Mouse (Mus musculus) hindbrain, embryonic 12.5 days (tissue): ENCODE measurements at regions not wholly inside any gene's neighbourhood (a gene's known extent, or its start where the extent isn't known, plus 50 kb on each side); places are given as distances from the start of the nearest gene placed in this dataset.

Experiments used
- ATAC-seq: fragments of 200-750 bp; cut with Nextera tagmentation; 2 replicates; pipeline ENCODE4 v1.8.0; 2017; ENCODE audit warnings: moderate TSS enrichment; ENCODE audit not compliant: low FRiP score
- H3K27ac ChIP-seq: fragments of 300-500 bp; sonication (generic); 2 replicates; pipeline ENCODE4 v1.5.1; 2016; ENCODE audit warnings: mild to moderate bottlenecking
- H3K27me3 ChIP-seq: fragments of 300-500 bp; sonication (generic); 2 replicates; pipeline ENCODE4 v1.6.1; 2016; ENCODE audit warnings: mild to moderate bottlenecking
- H3K36me3 ChIP-seq: fragments of 300-500 bp; sonication (generic); 2 replicates; pipeline ENCODE4 v1.6.1; 2016; ENCODE audit warnings: mild to moderate bottlenecking
- H3K4me1 ChIP-seq: fragments of 300-500 bp; sonication (generic); 2 replicates; pipeline ENCODE4 v1.6.1; 2016
- H3K4me2 ChIP-seq: fragments of 300-500 bp; sonication (generic); replicated peaks from 2 replicates; pipeline ENCODE4 v1.6.1; 2016; ENCODE audit warnings: mild to moderate bottlenecking
- H3K4me3 ChIP-seq: fragments of 300-500 bp; sonication (generic); 2 replicates; pipeline ENCODE4 v1.5.1; 2016; ENCODE audit warnings: mild to moderate bottlenecking
- H3K9ac ChIP-seq: fragments of 300-500 bp; sonication (generic); 2 replicates; pipeline ENCODE4 v1.6.1; 2016; ENCODE audit warnings: mild to moderate bottlenecking, moderate library complexity
- H3K9me3 ChIP-seq: fragments of 300-500 bp; sonication (generic); replicated peaks from 2 replicates; pipeline ENCODE4 v1.6.1; 2016; ENCODE audit warnings: mild to moderate bottlenecking
- WGBS: fragments of 180-500 bp; shearing (Covaris S2); methylation state at CpG from one replicate; pipeline ENCODE4 v1.1.7; 2016; 5-methylcytosine and 5-hydroxymethylcytosine counted together

DNA sequence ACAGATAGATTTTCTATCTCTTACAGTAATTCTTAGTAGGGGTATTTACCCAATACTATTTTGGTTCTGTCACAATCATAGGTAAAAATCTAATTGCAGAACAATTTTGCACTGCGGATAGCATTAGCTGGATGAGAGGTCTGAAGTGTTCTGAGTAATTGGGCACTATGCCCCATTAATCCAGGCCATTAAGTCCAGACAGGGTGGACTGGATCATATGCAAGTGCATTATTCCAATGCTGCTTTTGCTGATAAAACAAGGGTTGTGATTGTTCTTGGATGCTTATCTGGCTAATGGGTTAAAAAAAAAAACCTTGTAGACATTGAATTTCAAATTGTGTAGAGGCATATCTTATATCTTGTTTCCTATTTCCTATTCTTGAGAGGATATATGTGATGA is 1732.6 kb upstream of the Gm6569 start:
- no peak for ATAC-seq
- H3K4me2 ChIP-seq = no peak overlapping the region
- no peak overlapping the region for H3K4me3 ChIP-seq
- no peaks in the 10 kb centered on the region for H3K27me3 ChIP-seq
- H3K9me3 ChIP-seq = no peaks in the 10 kb centered on the region
- H3K36me3 ChIP-seq = no peaks in the 10 kb centered on the region
- WGBS = 81% methylated on average over 1 of the region's 1 CpGs
- no peak overlapping the region for H3K9ac ChIP-seq
- H3K4me1 ChIP-seq = no peaks in the 10 kb centered on the region
- no peak overlapping the region for H3K27ac ChIP-seq

DNA sequence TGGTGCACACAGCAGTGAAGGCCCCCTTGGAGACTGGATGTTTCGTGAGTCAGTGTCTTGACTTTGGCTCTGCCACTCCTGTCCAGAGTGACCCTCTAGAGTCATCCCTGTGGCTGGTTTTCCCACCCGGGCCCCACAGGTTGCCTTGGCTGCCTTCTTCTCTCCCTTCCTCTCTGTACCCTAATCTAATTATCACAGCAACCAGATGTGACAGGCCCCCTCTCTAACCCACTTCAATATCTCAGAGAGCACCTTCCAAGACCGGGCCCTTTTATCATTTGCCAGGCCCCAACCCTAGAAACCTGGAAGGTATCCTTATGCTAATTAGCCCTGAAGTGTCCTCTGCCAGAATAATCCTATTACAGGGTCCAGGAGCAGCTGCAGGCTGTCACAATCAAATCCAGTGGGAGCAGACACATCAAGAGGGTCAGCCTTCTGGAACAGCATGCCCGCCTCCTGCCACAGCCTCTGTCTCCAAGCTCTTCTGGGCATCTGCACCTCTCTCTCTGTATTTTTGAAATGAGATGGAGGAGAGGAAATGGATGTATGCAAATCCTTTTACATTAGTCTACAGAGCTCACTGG is 1728.4 kb upstream of the Gm6569 start:
- 51% methylated on average over 4 of the region's 4 CpGs for WGBS
- H3K36me3 ChIP-seq = no peaks in the 10 kb centered on the region

DNA sequence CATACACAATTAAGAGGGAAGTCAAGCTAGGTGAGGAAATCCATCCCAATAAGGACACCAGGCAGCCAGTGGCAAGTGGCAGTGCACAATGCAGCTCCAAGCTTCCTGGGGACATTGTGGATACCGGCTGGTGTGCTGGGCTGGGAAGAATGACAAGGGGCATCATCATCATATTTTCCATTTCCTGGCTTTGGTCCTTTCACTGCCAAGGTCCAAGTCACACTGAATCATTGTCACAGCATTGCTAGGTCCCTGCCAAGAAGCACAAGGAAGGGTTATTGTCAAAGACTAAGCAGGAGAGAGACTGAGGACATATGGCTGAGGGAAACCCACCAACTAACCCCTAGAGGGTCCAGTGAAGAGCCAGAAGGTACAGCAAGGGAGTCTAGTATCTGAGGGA is 1723.8 kb upstream of the Gm6569 start:
- WGBS = 89% methylated on average over 1 of the region's 1 CpGs

More for the DNA sequence above, 1728.4 kb upstream of the Gm6569 start:
- Histone ChIP-seq H3K4me2 (no peak overlapping the region), H3K27me3 (no peaks in the 10 kb centered on the region), H3K27ac (0 out of 2 replicates have a peak overlapping the region, but pooled peaks have one; percentile 1), H3K4me3 (no peak overlapping the region), H3K9me3 (no peaks in the 10 kb centered on the region), H3K4me1 (no peaks in the 10 kb centered on the region), H3K9ac (no peak overlapping the region)
- peak; percentile 80 for ATAC-seq

DNA sequence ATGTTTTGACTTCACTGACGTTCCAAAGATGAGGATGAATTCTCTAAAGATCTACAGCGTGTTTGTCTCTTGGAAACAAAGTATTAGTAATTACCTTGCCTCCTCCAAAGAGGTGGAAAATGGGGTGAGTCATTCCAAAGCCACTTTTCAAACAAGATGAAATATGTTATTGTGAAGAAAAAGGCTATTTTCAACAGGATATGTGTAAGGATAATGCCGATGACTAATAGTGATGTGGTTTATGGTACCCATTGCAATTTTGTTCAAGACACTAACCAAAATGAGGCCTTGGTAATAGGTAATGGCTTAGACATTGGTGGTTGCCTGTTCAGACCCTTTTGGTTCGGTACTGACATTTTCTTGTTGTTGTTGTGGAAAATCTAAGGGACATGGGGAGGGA is 1717.6 kb upstream of the Gm6569 start:
- ATAC-seq = no peak

More for the DNA sequence above, 1723.8 kb upstream of the Gm6569 start:
- Histone ChIP-seq H3K9ac (no peak overlapping the region), H3K4me1 (no peaks in the 10 kb centered on the region), H3K36me3 (no peaks in the 10 kb centered on the region), H3K27ac (no peak overlapping the region), H3K4me2 (no peak overlapping the region), H3K9me3 (no peaks in the 10 kb centered on the region), H3K4me3 (no peak overlapping the region), H3K27me3 (no peaks in the 10 kb centered on the region)
- no peak for ATAC-seq

DNA sequence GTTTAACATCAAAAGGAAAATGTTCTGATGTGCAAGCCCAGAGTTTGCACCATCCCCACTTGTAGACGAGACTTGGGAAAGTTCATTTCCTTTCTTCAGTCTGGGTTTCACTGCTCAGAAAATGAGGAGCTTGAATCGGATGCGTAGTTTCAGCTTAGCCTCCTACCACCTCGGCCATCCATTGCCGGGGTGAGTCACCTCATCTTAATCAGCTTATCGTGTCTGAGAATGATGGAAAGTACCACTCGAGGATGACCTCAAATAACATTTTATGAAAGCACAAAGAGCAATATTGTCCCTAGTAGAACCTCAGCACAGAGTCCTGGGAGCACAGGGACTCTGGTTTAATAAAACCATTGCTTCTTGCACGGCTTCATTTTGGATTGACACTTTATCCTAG is 1700.1 kb upstream of the Gm6569 start:
- Histone ChIP-seq H3K9me3 (no peaks in the 10 kb centered on the region), H3K9ac (no peak overlapping the region), H3K27ac (no peak overlapping the region), H3K4me1 (no peaks in the 10 kb centered on the region), H3K27me3 (no peaks in the 10 kb centered on the region), H3K4me2 (no peak overlapping the region), H3K36me3 (no peaks in the 10 kb centered on the region), H3K4me3 (no peak overlapping the region)
- WGBS = 86% methylated on average over 8 of the region's 8 CpGs
- ATAC-seq = no peak

More for the DNA sequence above, 1717.6 kb upstream of the Gm6569 start:
- H3K9me3 ChIP-seq = peaks cover 12% of the 10 kb centered on the region
- 86% methylated on average over 4 of the region's 4 CpGs for WGBS
- no peaks in the 10 kb centered on the region for H3K4me1 ChIP-seq
- H3K4me2 ChIP-seq = no peak overlapping the region
- H3K27ac ChIP-seq = no peak overlapping the region
- H3K4me3 ChIP-seq = no peak overlapping the region
- no peaks in the 10 kb centered on the region for H3K36me3 ChIP-seq
- no peak overlapping the region for H3K9ac ChIP-seq
- H3K27me3 ChIP-seq = no peaks in the 10 kb centered on the region

DNA sequence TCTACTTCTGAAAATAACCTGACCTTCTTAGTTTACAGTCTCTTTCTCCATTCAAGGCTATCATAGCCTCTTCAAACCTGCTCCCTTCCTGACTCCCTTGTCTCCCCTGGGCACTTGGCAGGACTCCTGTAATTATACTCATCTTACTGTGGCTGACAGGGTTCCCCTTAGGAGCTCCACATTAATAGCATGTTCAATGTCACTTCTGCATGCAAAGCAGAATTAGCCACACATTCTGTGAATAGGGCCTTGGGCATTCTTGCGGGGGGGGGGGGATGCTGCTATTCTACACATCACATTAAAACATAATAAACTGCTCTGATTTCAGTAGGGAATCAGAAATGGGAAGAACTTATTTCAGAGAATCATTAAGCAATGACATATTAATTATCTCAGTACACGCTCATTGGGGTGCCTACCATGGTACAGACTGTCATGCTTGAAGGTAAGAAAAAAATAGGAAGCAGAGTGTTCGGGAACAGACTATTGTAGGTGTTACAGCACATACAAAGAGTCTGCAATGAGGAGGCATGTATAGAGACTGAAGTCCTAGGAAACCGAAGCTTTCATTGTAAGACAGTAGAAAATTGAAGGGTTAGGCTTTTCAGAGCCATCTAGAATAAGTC is 1698.3 kb upstream of the Gm6569 start:
- no peak overlapping the region for H3K9ac ChIP-seq
- H3K4me3 ChIP-seq = no peak overlapping the region
- no peaks in the 10 kb centered on the region for H3K9me3 ChIP-seq
- H3K36me3 ChIP-seq = no peaks in the 10 kb centered on the region
- ATAC-seq = peak; percentile 46; the same call in 1 of the 2 replicates
- no peak overlapping the region for H3K4me2 ChIP-seq
- no peak overlapping the region for H3K27ac ChIP-seq
- H3K27me3 ChIP-seq = no peaks in the 10 kb centered on the region
- H3K4me1 ChIP-seq = no peaks in the 10 kb centered on the region
- 72% methylated on average over 4 of the region's 4 CpGs for WGBS

DNA sequence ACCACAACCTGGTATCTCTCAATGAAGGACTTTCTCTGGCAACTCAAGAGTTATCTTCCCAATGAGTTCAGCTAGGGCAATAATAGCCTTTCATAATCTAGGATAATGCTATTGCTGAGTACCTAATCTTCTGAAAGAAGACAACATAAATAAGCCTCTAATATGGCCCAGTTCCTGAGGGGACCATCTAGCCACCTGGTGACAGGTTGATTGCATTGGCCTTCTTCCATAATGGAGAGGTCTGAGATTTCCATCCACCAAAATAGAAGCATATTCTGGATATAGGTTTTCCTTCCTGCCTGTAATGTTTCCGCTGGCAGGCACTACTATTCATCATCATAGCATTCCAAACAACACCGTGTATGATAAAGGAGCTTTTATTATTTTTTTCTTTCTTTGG is 1694.2 kb upstream of the Gm6569 start:
- no peak for ATAC-seq
- Histone ChIP-seq H3K27ac (no peak overlapping the region), H3K9ac (no peak overlapping the region), H3K4me3 (no peak overlapping the region), H3K9me3 (no peaks in the 10 kb centered on the region), H3K4me1 (no peaks in the 10 kb centered on the region), H3K27me3 (no peaks in the 10 kb centered on the region), H3K4me2 (no peak overlapping the region), H3K36me3 (no peaks in the 10 kb centered on the region)
- 86% methylated on average over 2 of the region's 2 CpGs for WGBS

DNA sequence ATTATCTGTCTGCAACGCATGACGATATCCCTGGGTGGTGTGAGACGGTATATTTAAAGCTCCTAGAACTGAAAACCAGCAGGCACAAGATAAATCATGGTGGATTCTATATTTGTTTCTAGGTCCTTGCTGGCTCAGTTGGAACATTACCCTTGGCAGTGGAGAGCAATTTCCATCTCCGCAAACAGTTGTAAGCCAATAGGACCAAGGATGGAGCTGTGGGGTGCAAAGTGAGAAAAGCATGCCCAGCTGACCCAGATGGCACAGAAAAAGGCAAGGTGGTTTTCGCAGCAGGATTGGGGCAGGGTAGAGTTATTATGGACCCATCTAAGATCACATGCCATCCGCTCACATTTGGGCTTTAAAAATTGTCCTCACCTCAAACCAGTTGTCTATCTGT is 1683.8 kb upstream of the Gm6569 start:
- no peaks in the 10 kb centered on the region for H3K36me3 ChIP-seq
- 85% methylated on average over 6 of the region's 6 CpGs for WGBS
- no peaks in the 10 kb centered on the region for H3K4me1 ChIP-seq
- H3K4me2 ChIP-seq = no peak overlapping the region
- H3K9me3 ChIP-seq = no peaks in the 10 kb centered on the region
- no peaks in the 10 kb centered on the region for H3K27me3 ChIP-seq
- no peak overlapping the region for H3K4me3 ChIP-seq
- no peak for ATAC-seq
- H3K27ac ChIP-seq = no peak overlapping the region
- no peak overlapping the region for H3K9ac ChIP-seq

DNA sequence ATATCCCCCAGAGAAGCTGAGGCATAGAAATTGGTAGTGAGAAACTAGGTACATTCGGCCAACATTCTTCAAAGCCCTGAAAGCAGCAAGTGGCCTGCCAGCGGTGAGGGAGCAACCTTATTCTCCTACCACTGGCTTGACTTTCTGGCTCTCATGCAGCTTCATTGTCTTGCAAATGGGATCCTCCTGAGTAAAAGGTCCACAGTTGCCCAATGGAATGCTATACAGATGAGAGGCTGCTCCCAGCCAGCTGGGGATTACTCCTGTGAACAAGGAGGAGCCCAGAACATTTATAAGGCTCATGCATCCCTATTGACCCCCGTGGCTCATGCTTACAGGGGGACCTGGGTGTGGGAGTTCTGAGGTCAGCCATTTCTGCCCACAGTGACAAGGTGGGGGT is 1675.9 kb upstream of the Gm6569 start:
- 54% methylated on average over 3 of the region's 3 CpGs for WGBS
- H3K36me3 ChIP-seq = no peaks in the 10 kb centered on the region
- no peak overlapping the region for H3K27ac ChIP-seq
- H3K4me1 ChIP-seq = no peaks in the 10 kb centered on the region
- no peak overlapping the region for H3K9ac ChIP-seq
- H3K4me3 ChIP-seq = no peak overlapping the region
- no peaks in the 10 kb centered on the region for H3K27me3 ChIP-seq
- ATAC-seq = no peak
- no peak overlapping the region for H3K4me2 ChIP-seq
- H3K9me3 ChIP-seq = no peaks in the 10 kb centered on the region

DNA sequence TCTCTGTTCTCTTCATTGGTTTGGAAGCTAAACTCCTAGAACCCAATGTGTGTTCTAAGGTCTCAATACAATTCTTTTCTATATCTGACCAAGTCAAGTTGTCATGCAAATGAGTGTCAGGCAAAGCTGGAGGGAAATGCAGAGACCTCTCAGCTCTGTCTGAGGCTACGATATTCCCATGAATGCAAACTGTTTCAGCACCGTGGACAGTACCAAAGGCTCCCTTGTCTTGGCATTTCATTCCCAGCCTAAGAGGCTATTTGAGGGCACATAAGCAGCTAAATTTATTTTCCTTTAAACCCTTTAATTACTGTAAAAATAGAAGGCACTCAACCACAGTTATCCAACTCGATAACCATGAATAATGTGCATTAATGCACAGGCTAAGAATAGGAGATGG is 1633.5 kb upstream of the Gm6569 start:
- no peaks in the 10 kb centered on the region for H3K36me3 ChIP-seq
- no peaks in the 10 kb centered on the region for H3K27me3 ChIP-seq
- H3K4me3 ChIP-seq = no peak overlapping the region
- no peak overlapping the region for H3K9ac ChIP-seq
- WGBS = 30% methylated on average over 3 of the region's 3 CpGs
- no peaks in the 10 kb centered on the region for H3K9me3 ChIP-seq
- ATAC-seq = no peak
- no peak overlapping the region for H3K27ac ChIP-seq
- H3K4me1 ChIP-seq = no peaks in the 10 kb centered on the region
- H3K4me2 ChIP-seq = no peak overlapping the region

DNA sequence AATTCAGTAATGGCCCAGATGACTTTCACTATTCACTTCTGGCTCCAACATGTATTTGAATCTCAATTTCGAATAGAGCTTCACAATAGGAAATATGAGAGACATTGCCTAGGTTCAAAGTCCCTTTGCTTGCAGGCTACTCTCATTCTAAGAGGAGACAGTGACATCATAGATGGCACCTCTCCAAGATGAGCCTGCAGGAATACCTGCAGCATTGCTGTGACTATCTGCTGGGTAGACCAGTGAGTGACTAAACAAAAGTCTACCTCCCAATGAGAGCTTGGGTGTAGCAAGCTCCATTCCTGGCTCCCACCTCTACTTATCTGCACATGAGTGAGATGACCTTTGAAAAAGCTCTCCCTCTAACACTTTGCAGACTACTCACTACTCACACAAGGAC is 1632.6 kb upstream of the Gm6569 start:
- Histone ChIP-seq H3K9ac (no peak overlapping the region), H3K27ac (no peak overlapping the region), H3K36me3 (no peaks in the 10 kb centered on the region), H3K27me3 (no peaks in the 10 kb centered on the region), H3K4me3 (no peak overlapping the region), H3K4me2 (no peak overlapping the region), H3K4me1 (peaks cover 2% of the 10 kb centered on the region; the same call in 1 of the 2 replicates), H3K9me3 (no peaks in the 10 kb centered on the region)
- 53% methylated on average over 1 of the region's 1 CpGs for WGBS
- ATAC-seq = no peak

DNA sequence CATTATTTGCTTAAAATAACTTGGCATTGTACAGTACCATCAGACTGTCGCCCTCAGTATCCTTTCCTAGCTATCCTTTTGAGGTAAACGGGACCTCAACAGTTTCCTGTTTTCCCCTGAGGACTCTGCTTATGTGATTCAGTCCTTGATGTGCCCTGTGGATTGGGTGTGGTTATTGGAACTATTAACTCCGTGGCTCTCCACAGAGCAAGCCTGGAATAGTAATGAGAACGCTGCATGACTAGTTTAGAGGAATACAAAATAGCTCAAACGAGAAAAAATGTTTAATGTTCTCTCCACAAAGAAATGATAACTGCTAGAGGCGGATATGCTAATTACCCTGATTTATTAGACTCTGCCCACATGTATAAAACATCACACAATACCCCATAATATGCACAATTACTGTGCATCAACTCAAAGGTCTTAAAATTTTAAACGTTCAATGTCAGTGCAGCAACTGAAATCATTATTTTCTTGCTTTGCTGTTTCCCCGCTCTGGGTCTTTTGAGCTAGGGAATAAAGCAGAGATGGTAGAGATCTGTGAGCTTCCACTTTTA is 1629.0 kb upstream of the Gm6569 start:
- Histone ChIP-seq H3K27me3 (no peaks in the 10 kb centered on the region), H3K27ac (peak overlapping the region; percentile 37; the same call in 1 of the 2 replicates), H3K4me1 (peaks cover 2% of the 10 kb centered on the region; the same call in 1 of the 2 replicates), H3K9me3 (no peaks in the 10 kb centered on the region), H3K4me2 (no peak overlapping the region), H3K9ac (no peak overlapping the region), H3K36me3 (no peaks in the 10 kb centered on the region), H3K4me3 (no peak overlapping the region)
- 65% methylated on average over 8 of the region's 8 CpGs for WGBS
- no peak for ATAC-seq

DNA sequence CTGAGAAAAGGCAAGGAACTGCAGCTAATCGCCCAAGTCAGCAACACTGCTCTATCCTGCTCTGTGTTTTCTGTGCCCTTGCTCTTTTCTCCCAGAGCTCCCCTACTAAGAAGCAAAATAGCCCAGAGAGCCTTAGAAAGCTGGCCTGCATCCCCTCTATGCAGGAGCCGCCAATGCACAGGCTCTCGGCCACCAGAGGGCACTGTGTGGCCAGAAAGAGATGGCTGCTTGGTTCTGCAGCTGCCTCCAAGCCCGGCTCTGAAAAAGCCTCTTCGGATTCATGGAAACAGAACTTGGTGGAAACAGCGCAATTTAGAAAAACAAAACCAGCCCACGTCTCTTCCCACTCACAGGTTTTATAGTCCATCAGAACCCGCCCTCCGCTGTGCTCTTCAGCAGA is 1628.4 kb upstream of the Gm6569 start:
- 14% methylated on average over 9 of the region's 9 CpGs for WGBS
- 0 out of 2 replicates have a peak overlapping the region, but pooled peaks have one; percentile 3 for H3K4me2 ChIP-seq
- ATAC-seq = peak; percentile 76
- no peak overlapping the region for H3K4me3 ChIP-seq
- H3K27me3 ChIP-seq = no peaks in the 10 kb centered on the region
- H3K36me3 ChIP-seq = no peaks in the 10 kb centered on the region
- peak overlapping the region; percentile 37; the same call in 1 of the 2 replicates for H3K27ac ChIP-seq
- no peaks in the 10 kb centered on the region for H3K9me3 ChIP-seq
- peaks cover 2% of the 10 kb centered on the region; the same call in 1 of the 2 replicates for H3K4me1 ChIP-seq
- H3K9ac ChIP-seq = no peak overlapping the region
